Mouse (Mus musculus): ENCODE data around the gene Rnf216. TPM values are rescaled to one million over a fixed set of nuclear protein-coding genes. Genes with fewer than 3 reads are reported as not detected.

The Rnf216 gene
- total and polyA plus RNA-seq, 3 experiments: 15.5 to 30.7 (median 18.2) TPM

GRCm38 (mm10) chr5:143076603-143077143 is 36.1 kb downstream of the Rnf216 start:
- H3K4me1 ChIP-seq (ENCODE audit: control insufficient read depth in 1 of 2, insufficient read depth in 2 of 2): no peaks in the 10 kb centered on the region
- no peaks in the 10 kb centered on the region for H3K27me3 ChIP-seq (replicated peaks)
- in situ Hi-C loops (cut with MboI; ENCODE audit: low pct_ligation_motif_present, low pct_unique_long_range_greater_than_20kb, low sequenced_read_pairs) (no loop called here), dilution Hi-C loops (cut with MboI; ENCODE audit: extremely low pct_ligation_motif_present, extremely low pct_unique_long_range_greater_than_20kb, low sequenced_read_pairs) (no loop called here)
- no peak overlapping the region for H3K27ac ChIP-seq (ENCODE audit: insufficient read depth, low read depth)
- H3K9ac ChIP-seq (ENCODE audit: insufficient read depth, low read depth): no peak overlapping the region
- no peak for DNase-seq (ENCODE audit: extremely low read depth)
- no peak overlapping the region for H3K4me3 ChIP-seq (replicated peaks in 1 of 3; ENCODE audit: low read depth in 2 of 3, low read length in 2 of 3, poor library complexity in 1 of 3)
- H3K79me2 ChIP-seq (replicated peaks; ENCODE audit: control insufficient read depth, extremely low read depth, insufficient read depth, poor library complexity, severe bottlenecking): no peaks in the 10 kb centered on the region
- TF ChIP-seq MXI1 (IDR thresholded peaks at IDR 0.05; ENCODE audit: low read depth, low read length): no peak
- no peak for TF ChIP-seq MEF2A (IDR thresholded peaks at IDR 0.05; ENCODE audit: borderline replicate concordance, low read depth, low read length)
- TF ChIP-seq PAX5 (IDR thresholded peaks at IDR 0.05; ENCODE audit: low read length): no peak
- no peak for TF ChIP-seq TCF12 (IDR thresholded peaks at IDR 0.05; ENCODE audit: low read depth, low read length)
- no peak for TF ChIP-seq RAD21 (IDR thresholded peaks at IDR 0.05; ENCODE audit: low read depth, low read length)
- no peak for TF ChIP-seq ZNF384 (IDR thresholded peaks at IDR 0.05; ENCODE audit: low read depth, low read length)
- no peak for TF ChIP-seq SMC3 (IDR thresholded peaks at IDR 0.05; ENCODE audit: low read depth, low read length)
- TF ChIP-seq BHLHE40 (IDR thresholded peaks at IDR 0.05; ENCODE audit: low read depth, low read length): no peak
- TF ChIP-seq ETS1 (conservative IDR thresholded peaks at IDR 0.05; ENCODE audit: low read depth, low read length): no peak
- no peak for TF ChIP-seq TBP (conservative IDR thresholded peaks at IDR 0.05; ENCODE audit: low read depth, low read length)
- no peak for TF ChIP-seq CHD2 (IDR thresholded peaks at IDR 0.05; ENCODE audit: low read length)
- no peak for TF ChIP-seq ZKSCAN1 (IDR thresholded peaks at IDR 0.05; ENCODE audit: borderline replicate concordance, low read depth, low read length)
- H3K36me3 ChIP-seq (replicated peaks in 1 of 2; ENCODE audit: control insufficient read depth in 1 of 2, insufficient read depth in 1 of 2, low read length in 1 of 2): peaks cover 66 to 88% of the 10 kb centered on the region in 2 experiments
- H3K4me2 ChIP-seq (ENCODE audit: insufficient read depth, low read depth, poor library complexity, severe bottlenecking): no peak overlapping the region
- H3K9me3 ChIP-seq (replicated peaks; ENCODE audit: low read length): no peaks in the 10 kb centered on the region

DNA sequence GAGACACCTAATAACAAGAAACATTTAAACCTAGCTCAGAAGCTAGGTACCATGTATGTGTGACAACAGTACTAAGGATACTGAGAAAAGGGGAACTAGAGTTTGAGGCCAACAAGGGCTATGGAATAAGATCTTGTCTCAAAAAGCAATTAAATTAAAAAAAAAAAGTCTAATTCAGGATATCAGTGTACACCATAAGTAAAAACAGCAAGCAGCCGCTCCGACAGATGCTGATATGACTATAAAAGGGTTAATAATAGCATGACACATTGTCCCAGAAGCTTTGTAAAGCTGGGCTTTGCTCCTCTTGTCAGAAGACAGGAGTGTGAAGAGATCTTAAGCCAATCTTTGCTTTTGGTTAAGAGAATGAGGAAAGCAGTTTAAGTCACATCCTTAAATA is 36.8 kb downstream of the Rnf216 start:
- dilution Hi-C loops (cut with MboI; ENCODE audit: extremely low pct_ligation_motif_present, extremely low pct_unique_long_range_greater_than_20kb, low sequenced_read_pairs): no loop called here
- H3K79me2 ChIP-seq (replicated peaks; ENCODE audit: control insufficient read depth, extremely low read depth, insufficient read depth, poor library complexity, severe bottlenecking): no peaks in the 10 kb centered on the region
- H3K27me3 ChIP-seq (replicated peaks): no peaks in the 10 kb centered on the region
- no peak overlapping the region for H3K4me3 ChIP-seq (replicated peaks in 1 of 3; ENCODE audit: low read depth in 2 of 3, low read length in 2 of 3, poor library complexity in 1 of 3)
- H3K27ac ChIP-seq (ENCODE audit: insufficient read depth, low read depth): no peak overlapping the region
- no peaks in the 10 kb centered on the region for H3K4me1 ChIP-seq (ENCODE audit: control insufficient read depth in 1 of 2, insufficient read depth in 2 of 2)
- H3K36me3 ChIP-seq (replicated peaks in 1 of 2; ENCODE audit: control insufficient read depth in 1 of 2, insufficient read depth in 1 of 2, low read length in 1 of 2): peaks cover 64 to 85% of the 10 kb centered on the region in 2 experiments
- DNase-seq (ENCODE audit: extremely low read depth): no peak
- no peak overlapping the region for H3K9ac ChIP-seq (ENCODE audit: insufficient read depth, low read depth)
- TF ChIP-seq BHLHE40 (IDR thresholded peaks at IDR 0.05; ENCODE audit: low read depth, low read length) (no peak), RCOR1 (conservative IDR thresholded peaks at IDR 0.05; ENCODE audit: low read depth, low read length) (no peak), MAX (IDR thresholded peaks at IDR 0.05; ENCODE audit: low read length) (no peak), JUND (conservative IDR thresholded peaks at IDR 0.05; ENCODE audit: low read depth, low read length) (no peak), SMC3 (IDR thresholded peaks at IDR 0.05; ENCODE audit: low read depth, low read length) (no peak), POLR2AphosphoS2 (IDR thresholded peaks at IDR 0.05; ENCODE audit: low read depth, low read length) (no peak), SIN3A (IDR thresholded peaks at IDR 0.05; ENCODE audit: low read length) (no peak), IRF4 (IDR thresholded peaks at IDR 0.05; ENCODE audit: low read depth, low read length) (no peak), TCF12 (IDR thresholded peaks at IDR 0.05; ENCODE audit: low read depth, low read length) (no peak), GABPA (IDR thresholded peaks at IDR 0.05; ENCODE audit: insufficient replicate concordance, low read depth, low read length) (no peak), ZC3H11A (IDR thresholded peaks at IDR 0.05; ENCODE audit: low read depth, low read length) (no peak)
- H3K9me3 ChIP-seq (replicated peaks; ENCODE audit: low read length): no peaks in the 10 kb centered on the region
- H3K4me2 ChIP-seq (ENCODE audit: insufficient read depth, low read depth, poor library complexity, severe bottlenecking): no peak overlapping the region
- in situ Hi-C loops (cut with MboI; ENCODE audit: low pct_ligation_motif_present, low pct_unique_long_range_greater_than_20kb, low sequenced_read_pairs): no loop called here

Measured in CH12.LX (cell line).